Comparison of ENCODE assay signal across 12 mouse cellular contexts in genomic region chr10:109188761-109189503, GRCm38 (mm10).
A peak's percentile ranks its signal among the peaks of the same experiment; 100 is the strongest.
DNase-seq lines count a peak whose midpoint lies in the region.
"Had no signal": no experiment of that assay in that cellular context is flagged by ENCODE, and none has a peak within 500 bp of the region (broad histone marks: within the 10 kb centered on the region; RNA-seq: fewer than 3 reads in every experiment).

No protein-coding gene starts in this region.

- 83% methylated on average over 8 of the region's 8 CpGs for WGBS in embryonic facial prominence, embryonic 10.5 days

- no peak overlapping the region for H3K4me3 ChIP-seq in embryonic facial prominence, embryonic 10.5 days
- H3K4me3 ChIP-seq: gastrocnemius, adult 2 months; heart, adult 2 months had no signal

- H3K27me3 ChIP-seq in embryonic facial prominence, embryonic 10.5 days (replicated peaks; ENCODE audit: low read depth, poor library complexity, severe bottlenecking): no peaks in the 10 kb centered on the region

- no peaks in the 10 kb centered on the region for H3K9me3 ChIP-seq in embryonic facial prominence, embryonic 10.5 days

- no peaks in the 10 kb centered on the region for H3K36me3 ChIP-seq in embryonic facial prominence, embryonic 10.5 days (replicated peaks)

- no peak overlapping the region for H3K27ac ChIP-seq in embryonic facial prominence, embryonic 10.5 days (replicated peaks)
- H3K27ac ChIP-seq: gastrocnemius, adult 2 months; heart, adult 2 months; kidney, postnatal 0 days; liver, embryonic 14.5 days had no signal

- DNase-seq in frontal cortex, postnatal 36 days (ENCODE audit: low spot score in 2 of 2): peak; percentile 9 to 44
- no peak for DNase-seq in frontal cortex, postnatal 25 days (ENCODE audit: low spot score in 2 of 2)
- DNase-seq in brain, adult 2 months (ENCODE audit: low read depth, low spot score): peak; percentile 89
- DNase-seq in cerebellum, adult 8-10 months: peak; percentile 37
- DNase-seq in layer of hippocampus, adult 9-10 months (ENCODE audit: low spot score): peak; percentile 16
- no peak for DNase-seq in B cell, adult 2 months
- no peak for DNase-seq in embryonic facial prominence, embryonic 10.5 days (ENCODE audit: low spot score)
- DNase-seq: gastrocnemius, adult 2 months; heart, adult 2 months; thymus, postnatal 25 days had no signal

- no peaks in the 10 kb centered on the region for H3K4me1 ChIP-seq in embryonic facial prominence, embryonic 10.5 days

Comparison
In these comparisons a context has a peak if more than half of its experiments do, and no peak if none do; other contexts are left out.
1. DNase-seq: peak in frontal cortex, postnatal 36 days (2 of 2), brain, adult 2 months (single experiment), cerebellum, adult 8-10 months (single experiment) and layer of hippocampus, adult 9-10 months (single experiment); none in frontal cortex, postnatal 25 days (0 of 2), B cell, adult 2 months (0 of 2) and embryonic facial prominence, embryonic 10.5 days (single experiment).